In the genomic region with DNA sequence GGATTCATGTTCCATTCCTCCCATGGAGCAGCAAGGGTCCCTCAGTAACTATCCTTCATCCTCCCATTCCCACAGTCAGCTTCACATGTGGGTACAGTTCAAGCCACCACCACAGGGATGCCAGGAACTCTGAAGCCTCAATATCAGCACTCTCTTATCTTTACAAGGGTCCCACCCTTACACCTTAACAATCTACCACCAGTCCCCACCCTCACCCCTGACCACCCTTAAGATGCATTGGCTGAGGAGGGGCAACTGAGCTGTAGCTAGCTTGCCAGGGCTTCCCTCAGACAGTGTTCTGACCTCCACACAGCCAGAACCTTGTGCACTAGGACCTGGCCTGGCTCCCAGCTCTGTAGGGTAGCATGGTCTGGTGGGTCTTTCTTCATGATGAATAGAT, we compare ENCODE assay signal across 17 mouse cellular contexts. TPM values are rescaled to one million over a fixed set of nuclear protein-coding genes. Genes with fewer than 3 reads are reported as not detected.
A peak's percentile ranks its signal among the peaks of the same experiment; 100 is the strongest.
DNase-seq lines count a peak whose midpoint lies in the region; ATAC-seq and TF ChIP-seq lines count a peak whose summit lies in the region.
"Had no signal": no experiment of that assay in that cellular context is flagged by ENCODE, and none has a peak within 500 bp of the region (broad histone marks: within the 10 kb centered on the region; RNA-seq: fewer than 3 reads in every experiment).

No protein-coding gene starts in this region.

- no peaks in the 10 kb centered on the region for H3K27me3 ChIP-seq in heart, embryonic 11.5 days (ENCODE audit: control insufficient read depth, insufficient read depth, low read length)
- H3K27me3 ChIP-seq in E14TG2a.4 (ENCODE audit: insufficient read depth, low read length), result no peaks in the 10 kb centered on the region
- no peaks in the 10 kb centered on the region for H3K27me3 ChIP-seq in forebrain, embryonic 14.5 days (replicated peaks; ENCODE audit: control insufficient read depth, insufficient read depth, low read length)
- H3K27me3 ChIP-seq: CH12.LX; embryonic facial prominence, embryonic 12.5 days; forebrain, embryonic 13.5 days had no signal

- no peak for TF ChIP-seq CTCF in E14TG2a.4 (conservative IDR thresholded peaks at IDR 0.05; ENCODE audit: low read length)

- no peak overlapping the region for H3K4me2 ChIP-seq in heart, embryonic 11.5 days
- no peak overlapping the region for H3K4me2 ChIP-seq in forebrain, embryonic 14.5 days (ENCODE audit: low read length)
- H3K4me2 ChIP-seq: embryonic facial prominence, embryonic 12.5 days; forebrain, embryonic 13.5 days had no signal

- no peak for ATAC-seq in heart, embryonic 11.5 days (replicated peaks; ENCODE audit: insufficient number of reproducible peaks, low FRiP score, low TSS enrichment)
- ATAC-seq in forebrain, embryonic 14.5 days, result no peak
- ATAC-seq: CD4-positive, CD25-positive, alpha-beta regulatory T cell, adult 4 months; forebrain, embryonic 13.5 days; forebrain, embryonic 16.5 days had no signal

- peaks cover 34% of the 10 kb centered on the region for H3K4me1 ChIP-seq in heart, embryonic 11.5 days (ENCODE audit: control insufficient read depth, insufficient read depth, low read length)
- H3K4me1 ChIP-seq in E14TG2a.4 (replicated peaks; ENCODE audit: low read depth, low read length), result peaks cover 89% of the 10 kb centered on the region
- H3K4me1 ChIP-seq in brown adipose tissue, adult 24 weeks (ENCODE audit: control insufficient read depth, insufficient read depth, insufficient read length, low read length), result peaks cover 38% of the 10 kb centered on the region
- no peaks in the 10 kb centered on the region for H3K4me1 ChIP-seq in forebrain, embryonic 14.5 days (ENCODE audit: control insufficient read depth, insufficient read depth, low read length)
- H3K4me1 ChIP-seq: embryonic facial prominence, embryonic 12.5 days; forebrain, embryonic 13.5 days had no signal

- no peaks in the 10 kb centered on the region for H3K9me3 ChIP-seq in heart, embryonic 11.5 days (replicated peaks; ENCODE audit: control insufficient read depth, low read length)
- H3K9me3 ChIP-seq in E14TG2a.4 (ENCODE audit: low read length), result no peaks in the 10 kb centered on the region
- H3K9me3 ChIP-seq in forebrain, embryonic 14.5 days (replicated peaks; ENCODE audit: control insufficient read depth, low read length), result no peaks in the 10 kb centered on the region
- H3K9me3 ChIP-seq: embryonic facial prominence, embryonic 10.5 days; embryonic facial prominence, embryonic 12.5 days; forebrain, embryonic 13.5 days had no signal

- H3K27ac ChIP-seq in heart, embryonic 11.5 days (ENCODE audit: low read depth, low read length), result no peak overlapping the region
- H3K27ac ChIP-seq in brown adipose tissue, adult 24 weeks (replicated peaks; ENCODE audit: low read depth, low read length), result peak overlapping the region; percentile 82
- H3K27ac ChIP-seq in forebrain, embryonic 14.5 days (ENCODE audit: low read depth, low read length), result no peak overlapping the region
- H3K27ac ChIP-seq: embryonic facial prominence, embryonic 10.5 days; embryonic facial prominence, embryonic 12.5 days; forebrain, embryonic 13.5 days had no signal

- peak; percentile 91 for DNase-seq in heart, adult 11 months
- no peak for DNase-seq in cerebellum, postnatal 14 days
- DNase-seq in forebrain, embryonic 14.5 days (ENCODE audit: low spot score), result no peak
- DNase-seq: B cell, adult 2 months; cerebellum, adult 11 months; cerebellum, adult 18-20 months; cerebellum, adult 8-10 months; cerebellum, adult 9-11 months had no signal

- H3K4me3 ChIP-seq in heart, embryonic 11.5 days (ENCODE audit: low read depth, low read length), result no peak overlapping the region
- H3K4me3 ChIP-seq in E14TG2a.4 (replicated peaks; ENCODE audit: low read length), result peak overlapping the region; percentile 51
- no peak overlapping the region for H3K4me3 ChIP-seq in brown adipose tissue, adult 24 weeks (ENCODE audit: insufficient read depth, low read depth, low read length)
- H3K4me3 ChIP-seq in forebrain, embryonic 14.5 days (ENCODE audit: low read depth, low read length), result no peak overlapping the region
- H3K4me3 ChIP-seq: embryonic facial prominence, embryonic 10.5 days; embryonic facial prominence, embryonic 12.5 days; forebrain, embryonic 13.5 days had no signal

- no peak overlapping the region for H3K9ac ChIP-seq in heart, embryonic 11.5 days (ENCODE audit: low read depth, low read length)
- no peak overlapping the region for H3K9ac ChIP-seq in forebrain, embryonic 14.5 days (ENCODE audit: low read length)
- H3K9ac ChIP-seq: embryonic facial prominence, embryonic 12.5 days; forebrain, embryonic 13.5 days had no signal

- no peaks in the 10 kb centered on the region for H3K36me3 ChIP-seq in heart, embryonic 11.5 days (ENCODE audit: control insufficient read depth, insufficient read depth, low read length)
- H3K36me3 ChIP-seq in E14TG2a.4 (ENCODE audit: insufficient read depth, low read length), result peaks cover 30% of the 10 kb centered on the region
- no peaks in the 10 kb centered on the region for H3K36me3 ChIP-seq in forebrain, embryonic 14.5 days (ENCODE audit: control insufficient read depth, insufficient read depth, low read length)
- H3K36me3 ChIP-seq: embryonic facial prominence, embryonic 10.5 days; embryonic facial prominence, embryonic 12.5 days had no signal

RNA-seq across cellular contexts. Expression of gene Sh3tc1, which starts 20.4 kb away (rescaled TPM):
- polyA plus RNA-seq in heart, embryonic 11.5 days (2014; fragmentation: Nextera tagmentation; extraction: Ambion mirVana), result 4.7 and 8.4 TPM in 2 replicates
- polyA plus RNA-seq in brown adipose tissue, adult 24 weeks (2012; ENCODE audit: insufficient read depth, insufficient read length, missing spikeins), result 16.6 and 17.9 TPM in 2 replicates
- polyA plus RNA-seq in forebrain, embryonic 14.5 days (2014; fragmentation: Nextera tagmentation; extraction: Ambion mirVana), result 1.3 and 2.2 TPM in 2 replicates

RNA-seq across cellular contexts. Expression of gene Ablim2, which starts 38.3 kb away (rescaled TPM):
- 1.9 and 2.5 TPM in 2 replicates for polyA plus RNA-seq in heart, embryonic 11.5 days (2014; fragmentation: Nextera tagmentation; extraction: Ambion mirVana)
- polyA plus RNA-seq in brown adipose tissue, adult 24 weeks (2012; ENCODE audit: insufficient read depth, insufficient read length, missing spikeins), result 4.6 and 7.5 TPM in 2 replicates
- polyA plus RNA-seq in forebrain, embryonic 14.5 days (2014; fragmentation: Nextera tagmentation; extraction: Ambion mirVana), result 4.7 and 7.4 TPM in 2 replicates

RNA-seq across cellular contexts. Expression of gene Htra3, which starts 39.8 kb away (rescaled TPM):
- 3.7 and 4.1 TPM in 2 replicates for polyA plus RNA-seq in heart, embryonic 11.5 days (2014; fragmentation: Nextera tagmentation; extraction: Ambion mirVana)
- polyA plus RNA-seq in brown adipose tissue, adult 24 weeks (2012; ENCODE audit: insufficient read depth, insufficient read length, missing spikeins), result 60.4 and 62.3 TPM in 2 replicates
- 7.8 and 10.0 TPM in 2 replicates for polyA plus RNA-seq in forebrain, embryonic 14.5 days (2014; fragmentation: Nextera tagmentation; extraction: Ambion mirVana)
- polyA plus RNA-seq: CD4-positive, CD25-positive, alpha-beta regulatory T cell, adult 4 months had no signal
